Mouse (Mus musculus): ENCODE results near the gene Uqcc1. TPM values are rescaled to one million over a fixed set of nuclear protein-coding genes. Genes with fewer than 3 reads are reported as not detected.
"Not testable (repeated sequence)": the region's sequence is repeated elsewhere in the genome, so short reads cannot be mapped to it uniquely, and the experiment has no call there.

Uqcc1 gene
- total RNA-seq, 1 experiment from 2014 or later, result 141 TPM

DNA sequence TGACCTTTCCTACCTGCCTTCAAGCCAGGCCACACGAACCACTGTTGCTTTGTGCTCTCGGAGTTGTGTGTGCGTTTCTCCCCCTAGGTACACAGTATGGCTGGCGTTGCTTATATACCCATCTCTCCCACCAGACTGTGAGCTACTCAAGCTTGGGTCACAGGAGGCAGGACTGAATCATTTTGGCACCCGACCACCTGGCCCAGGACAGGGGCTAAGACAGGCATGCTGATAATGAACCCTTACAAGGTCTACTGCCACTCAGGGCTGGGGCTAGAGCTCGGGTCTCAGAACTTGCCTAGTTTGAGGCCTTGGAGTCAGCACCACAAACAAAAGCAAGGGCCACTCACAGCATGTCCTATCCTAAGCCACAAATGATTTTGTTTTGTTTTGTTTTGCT lies 68.5 kb downstream of the Uqcc1 start:
- peak; percentile 77 for DNase-seq

GRCm38 (mm10) chr2:155860102-155860501 lies 70.0 kb downstream of the Uqcc1 start:
- no peak for DNase-seq

GRCm38 (mm10) chr2:155852536-155852935 lies 77.6 kb downstream of the Uqcc1 start:
- no peak for DNase-seq

- DNase-seq, result no peak
These were observed 80.0 kb downstream of the Uqcc1 start for GRCm38 (mm10) chr2:155850120-155850519.

- DNase-seq, result no peak
These were observed 80.6 kb downstream of the Uqcc1 start for GRCm38 (mm10) chr2:155849464-155849863.

DNA sequence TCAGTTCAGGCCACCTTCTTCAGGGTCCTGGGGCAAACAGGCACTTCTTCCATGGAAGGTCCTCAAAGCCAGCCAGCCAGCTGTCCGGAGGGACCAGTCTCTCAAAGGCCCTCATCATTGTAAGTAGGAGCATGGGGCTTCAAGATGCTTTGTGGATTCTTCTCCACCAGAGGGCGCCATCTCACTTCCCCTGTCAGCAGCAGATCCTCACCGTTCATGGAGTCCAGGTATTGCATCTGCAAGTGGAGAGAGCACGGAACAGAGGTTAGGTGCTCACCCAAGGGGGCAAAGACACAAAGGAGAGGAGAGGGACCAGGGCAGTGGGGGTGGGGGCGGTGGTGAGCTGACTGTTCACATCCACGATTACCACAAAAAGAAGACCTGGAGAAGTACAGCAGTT lies 81.8 kb downstream of the Uqcc1 start:
- peak; percentile 90 for DNase-seq

- DNase-seq, result no peak
These were observed 83.2 kb downstream of the Uqcc1 start for GRCm38 (mm10) chr2:155846930-155847329.

GRCm38 (mm10) chr2:155838961-155839360 lies 91.1 kb downstream of the Uqcc1 start:
- DNase-seq, result no peak

GRCm38 (mm10) chr2:155837961-155838360 lies 92.1 kb downstream of the Uqcc1 start:
- DNase-seq, result no peak

GRCm38 (mm10) chr2:155834732-155835131 lies 95.4 kb downstream of the Uqcc1 start, which contains the start of gene Fam83c:
Fam83c (minus strand) TSS chr2:155834854.
- DNase-seq, result no peak

- not testable (repeated sequence) for DNase-seq
These were observed 98.0 kb downstream of the Uqcc1 start for GRCm38 (mm10) chr2:155832087-155832486.

DNA sequence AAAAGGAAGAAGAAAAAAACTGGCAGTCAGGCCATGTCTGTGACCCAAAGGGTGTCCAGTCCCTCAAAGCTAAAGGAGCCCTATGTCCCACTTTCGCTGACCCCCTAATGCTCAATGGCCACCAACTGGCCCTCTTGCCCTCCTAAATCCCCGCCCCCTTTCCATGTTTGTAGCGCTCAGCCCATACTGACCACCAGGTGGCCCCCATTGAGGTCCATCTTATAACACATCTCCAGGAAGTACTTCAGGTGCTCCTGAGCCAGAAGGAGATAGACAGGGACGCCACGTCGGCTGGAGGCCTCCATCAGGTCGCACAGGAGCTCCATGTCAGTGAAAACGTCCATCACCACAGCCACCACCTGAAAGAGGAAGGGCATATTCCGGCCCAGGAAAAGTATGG lies 98.8 kb downstream of the Uqcc1 start:
- DNase-seq, result no peak

GRCm38 (mm10) chr2:155830841-155831240 lies 99.3 kb downstream of the Uqcc1 start:
- peak; percentile 36 for DNase-seq

GRCm38 (mm10) chr2:155826630-155827424 lies 103.3 kb downstream of the Uqcc1 start, which contains the start of gene Eif6:
Eif6 (minus strand) TSS chr2:155826925.
- peak; percentile 94 for DNase-seq

- DNase-seq, result peak; percentile 68
These were observed 104.0 kb downstream of the Uqcc1 start for GRCm38 (mm10) chr2:155825904-155826629.

GRCm38 (mm10) chr2:155823722-155824121 lies 106.4 kb downstream of the Uqcc1 start:
- peak; percentile 28 for DNase-seq

- no peak for DNase-seq
These were observed 109.3 kb downstream of the Uqcc1 start for GRCm38 (mm10) chr2:155820779-155821178.

DNA sequence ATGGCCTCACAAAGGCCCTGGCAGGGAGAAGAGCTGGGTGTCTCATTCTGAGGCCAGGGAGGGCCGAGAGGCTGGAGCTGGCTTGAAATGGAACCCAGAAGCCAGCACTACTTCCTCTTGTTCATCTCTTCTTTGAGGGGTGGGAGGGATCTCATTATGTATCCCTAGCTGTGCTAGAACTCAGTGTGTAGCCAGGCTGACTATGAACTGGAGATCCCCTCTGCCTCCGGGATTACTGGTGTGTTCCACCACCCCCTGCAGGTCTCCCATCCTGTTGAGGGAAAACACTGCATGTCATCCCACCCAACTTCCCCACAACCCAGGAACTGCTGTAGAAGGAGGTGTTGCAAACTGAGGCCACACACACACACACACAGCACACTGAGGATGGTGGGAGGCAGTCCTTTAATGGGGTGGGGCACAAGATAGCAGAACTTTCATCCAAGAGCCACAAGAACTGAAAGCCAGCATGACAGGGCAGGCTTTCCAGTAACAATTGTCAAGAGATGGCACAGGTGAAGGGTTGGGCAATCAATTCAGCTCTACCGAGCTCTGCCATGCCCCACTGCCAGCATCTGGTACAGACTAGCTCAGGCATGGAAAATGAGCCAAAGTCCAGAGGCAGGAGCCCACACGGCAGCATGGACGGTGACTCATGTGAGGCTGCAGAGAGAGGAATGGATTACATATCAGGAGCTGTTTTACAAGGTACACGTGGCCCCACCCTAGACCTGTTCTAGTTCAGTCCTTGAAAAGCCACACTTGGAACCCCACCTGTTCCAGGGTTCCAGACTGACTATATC lies 110.5 kb downstream of the Uqcc1 start:
- peak; percentile 51 for DNase-seq

GRCm38 (mm10) chr2:155819392-155819448 lies 110.9 kb downstream of the Uqcc1 start, which contains the start of gene BC029722:
BC029722 (minus strand) TSS chr2:155819426.
- DNase-seq, result no peak

- peak; percentile 98 for DNase-seq
These were observed 111.3 kb downstream of the Uqcc1 start for GRCm38 (mm10) chr2:155818596-155819391.

GRCm38 (mm10) chr2:155817301-155818245 lies 112.5 kb downstream of the Uqcc1 start:
- DNase-seq, result peak; percentile 85
